Mouse (Mus musculus): ENCODE data around the gene Vegfa.

DNA sequence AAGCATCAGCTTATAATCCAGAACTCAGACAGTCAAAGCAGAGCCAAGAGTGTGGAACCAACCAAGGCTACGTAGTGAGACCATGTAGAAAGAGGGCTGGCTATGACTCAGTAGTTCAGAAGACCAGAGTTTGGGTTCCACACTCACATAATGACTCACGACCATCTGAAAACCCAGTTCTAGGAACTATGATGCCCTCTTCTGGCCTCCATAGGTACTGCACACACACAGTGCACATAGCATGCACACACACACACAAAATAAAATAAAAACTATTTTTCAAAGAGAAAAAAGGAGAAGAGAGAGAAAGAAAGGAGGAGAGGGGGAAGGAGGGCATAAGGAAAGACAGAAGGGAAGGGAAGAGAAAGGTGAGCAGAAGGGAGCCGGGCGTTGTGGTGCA lies 16.0 kb upstream of the Vegfa start:
- no peak for TF ChIP-seq POLR2A (IDR thresholded peaks at IDR 0.05; ENCODE audit: insufficient read length, low read depth)
- TF ChIP-seq MYOG (IDR thresholded peaks at IDR 0.05; ENCODE audit: control insufficient read depth in 1 of 3, insufficient read depth in 1 of 3, insufficient read length in 2 of 3, low read depth in 2 of 3): no peak
- TF ChIP-seq MAX (IDR thresholded peaks at IDR 0.05; ENCODE audit: low read depth): no peak
- TF ChIP-seq USF1 (IDR thresholded peaks at IDR 0.05; ENCODE audit: low read depth): no peak
- no peak for TF ChIP-seq TCF3 (IDR thresholded peaks at IDR 0.05; ENCODE audit: insufficient read length, low read depth)
- no peak for TF ChIP-seq TCF12 (IDR thresholded peaks at IDR 0.05; ENCODE audit: insufficient read depth, poor library complexity, severe bottlenecking)
- no peak for TF ChIP-seq E2F4 (IDR thresholded peaks at IDR 0.05; ENCODE audit: insufficient read depth)
- TF ChIP-seq MYOD1 (IDR thresholded peaks at IDR 0.05; ENCODE audit: control insufficient read depth in 1 of 3, insufficient read length in 2 of 3, low read depth in 2 of 3): no peak
- no peak for TF ChIP-seq SRF (IDR thresholded peaks at IDR 0.05; ENCODE audit: control insufficient read depth, insufficient read length, low read depth)

All from myocyte (in vitro differentiated cells).